Mouse (Mus musculus) kidney, postnatal 36 days (tissue): ENCODE results near the gene Slc34a3.
A peak's percentile ranks its signal among the peaks of the same experiment; 100 is the strongest.

Experiments
- DNase-seq, 2 experiments: peaks; one replicate each; pipeline ENCODE4 v3.0.0; 2021 to 2022; ENCODE audit warnings: mixed read lengths in 2 of 2

Slc34a3 gene

GRCm38 (mm10) chr2:25246183-25247072, 12.3 kb upstream of the Slc34a3 start, which contains the start of gene AL732309.1:
Gene AL732309.1, minus strand, starts transcription at chr2:25246863.
- peak; percentile 56 to 65 for DNase-seq

DNA sequence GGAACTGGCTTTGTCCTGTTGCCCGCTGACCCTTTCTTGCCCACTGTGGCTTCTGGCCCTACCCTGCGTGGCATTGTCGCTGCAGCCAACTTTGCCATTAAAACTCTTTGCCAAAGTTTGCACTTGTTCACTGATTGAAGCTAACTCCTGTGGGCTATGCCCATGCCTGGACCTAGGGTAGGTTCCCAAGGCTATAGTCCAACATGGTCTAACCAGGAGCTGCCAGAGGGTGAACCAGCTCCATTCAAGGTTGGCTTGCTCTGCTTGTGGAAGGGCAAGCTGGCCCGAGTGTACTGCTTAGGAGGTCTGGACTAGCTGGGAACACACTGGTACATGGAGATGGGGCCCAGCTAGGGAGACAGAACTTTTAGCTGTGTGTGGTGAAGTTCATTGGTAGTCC, 10.0 kb upstream of the Slc34a3 start:
- peak; percentile 44 to 48 for DNase-seq

DNA sequence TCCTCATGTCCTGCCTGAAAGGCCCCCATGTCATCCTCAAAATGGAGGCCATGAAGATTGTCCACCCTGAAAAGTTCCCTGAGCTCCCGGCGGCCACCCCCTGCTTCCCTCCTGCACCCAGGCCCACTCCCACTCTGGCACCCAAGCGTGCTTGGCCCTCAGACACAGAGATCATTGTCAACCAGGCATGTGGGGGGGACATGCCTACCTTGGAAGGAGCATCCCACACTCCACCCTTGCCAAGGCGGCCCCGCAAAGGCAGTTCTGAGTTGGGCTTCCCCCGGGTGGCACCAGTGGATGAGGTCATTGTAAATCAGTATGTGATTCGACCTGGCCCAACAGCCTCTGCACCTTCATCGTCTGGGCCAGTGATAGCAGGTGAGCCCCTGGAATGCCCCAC, 9.2 kb upstream of the Slc34a3 start:
- no peak for DNase-seq

- DNase-seq: peak in 1 of 2 experiments; percentile 50
Observed at GRCm38 (mm10) chr2:25242101-25242506, 7.9 kb upstream of the Slc34a3 start, which contains the start of the genes Rnf208 and Cysrt1. Gene Rnf208, plus strand, starts transcription at chr2:25242255. Gene Cysrt1, minus strand, starts transcription at chr2:25242452.

GRCm38 (mm10) chr2:25241438-25241775, 7.2 kb upstream of the Slc34a3 start:
- DNase-seq: no peak

GRCm38 (mm10) chr2:25240723-25241437, 6.7 kb upstream of the Slc34a3 start:
- peak; percentile 91 for DNase-seq

DNA sequence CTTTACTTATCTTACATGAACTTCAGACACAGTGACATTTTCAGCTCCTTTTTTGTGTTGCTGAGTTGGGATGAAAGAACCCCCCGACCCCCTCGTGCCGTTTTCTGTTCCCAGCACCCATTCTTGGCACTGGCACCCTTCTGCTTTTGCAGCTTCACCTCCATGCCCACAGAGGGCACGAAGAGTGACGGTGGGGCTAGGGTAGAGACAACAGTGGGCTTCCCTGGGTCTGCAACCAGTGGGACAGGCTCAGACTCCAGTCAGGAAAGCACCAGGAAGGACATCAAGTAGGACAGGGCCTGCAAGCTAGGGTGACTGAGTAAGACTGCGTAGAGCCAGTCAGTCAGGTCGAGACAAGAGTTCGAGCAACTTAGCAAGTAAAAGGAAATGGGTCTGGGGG, 6.1 kb upstream of the Slc34a3 start:
- DNase-seq: no peak

GRCm38 (mm10) chr2:25239766-25240165, 5.6 kb upstream of the Slc34a3 start:
- DNase-seq: no peak

DNA sequence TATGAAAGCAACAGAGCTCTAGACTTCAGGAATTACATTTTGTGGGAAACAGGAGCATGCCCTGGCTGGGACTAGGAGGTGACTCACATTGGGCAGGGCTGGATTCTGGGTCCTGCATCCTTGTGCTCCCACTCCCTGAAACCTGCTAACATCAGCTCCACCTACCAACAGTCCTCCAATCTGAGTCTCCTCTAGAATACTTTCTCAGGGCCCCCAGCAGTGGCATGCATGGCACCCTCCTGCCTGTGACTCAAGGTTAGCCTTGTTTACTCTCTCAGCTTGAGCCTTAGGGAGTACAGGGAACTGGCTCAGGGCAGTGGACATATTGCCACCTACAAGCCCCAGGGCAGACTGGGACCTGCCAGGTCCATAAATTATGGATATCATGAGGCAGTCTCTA, 3.9 kb upstream of the Slc34a3 start:
- DNase-seq: no peak

- DNase-seq: peak; percentile 71 to 78
Observed at GRCm38 (mm10) chr2:25237522-25237921, 3.4 kb upstream of the Slc34a3 start.

- DNase-seq: no peak
Observed at GRCm38 (mm10) chr2:25236614-25237013, 2.5 kb upstream of the Slc34a3 start, which contains the start of gene Rnf224. Gene Rnf224, minus strand, starts transcription at chr2:25236787.

GRCm38 (mm10) chr2:25234551-25235220, 522 bp upstream of the Slc34a3 start:
- DNase-seq: peak; percentile 61 to 82

GRCm38 (mm10) chr2:25233421-25233820, 743 bp downstream of the Slc34a3 start:
- no peak for DNase-seq

DNA sequence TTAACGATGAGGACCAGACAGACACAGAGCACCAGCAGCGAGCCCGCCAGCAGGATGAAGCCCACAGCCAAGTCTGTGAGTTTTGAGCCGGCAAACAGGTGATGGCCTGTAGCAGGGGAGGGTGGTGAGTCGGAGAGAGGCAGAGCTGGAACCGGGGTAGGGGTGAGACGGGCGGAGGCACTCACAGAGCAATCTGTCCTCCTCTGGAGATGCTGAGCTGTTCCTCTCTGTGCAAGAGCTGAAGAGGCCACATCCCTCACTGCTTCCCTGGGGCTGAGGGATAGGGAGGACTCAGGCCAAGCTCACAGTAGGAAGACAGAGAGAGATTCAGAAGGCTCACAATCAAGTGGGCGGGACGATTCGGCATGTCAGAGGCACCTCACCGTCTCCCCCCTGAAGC, 3.1 kb downstream of the Slc34a3 start:
- no peak for DNase-seq

GRCm38 (mm10) chr2:25230581-25230980, 3.6 kb downstream of the Slc34a3 start:
- no peak for DNase-seq

GRCm38 (mm10) chr2:25229582-25229981, 4.6 kb downstream of the Slc34a3 start:
- DNase-seq: no peak

GRCm38 (mm10) chr2:25228995-25229530, 5.1 kb downstream of the Slc34a3 start:
- no peak for DNase-seq

DNA sequence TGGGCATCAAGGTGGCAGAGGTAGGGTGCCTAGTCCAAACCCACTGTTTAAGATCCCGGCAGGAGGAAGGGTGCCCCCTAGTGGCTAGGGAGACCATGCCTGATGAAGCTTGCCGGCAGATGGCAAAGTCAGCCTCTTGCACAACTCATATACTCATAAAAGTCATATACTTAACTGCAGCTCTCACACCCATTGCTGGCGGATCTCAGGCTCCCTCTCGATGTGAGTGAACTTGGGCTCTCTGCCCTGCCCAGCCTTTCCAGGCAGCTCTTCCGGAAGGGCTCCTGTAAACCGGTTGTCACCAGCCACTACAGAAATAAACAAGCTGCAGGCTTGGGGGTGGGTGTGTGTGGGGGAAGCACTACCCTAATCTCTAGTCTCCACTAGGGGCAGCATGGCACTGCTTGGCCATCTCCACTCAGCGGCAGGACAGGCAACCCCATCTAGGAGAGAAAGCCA, 5.7 kb downstream of the Slc34a3 start:
- DNase-seq: peak; percentile 94 to 95

DNA sequence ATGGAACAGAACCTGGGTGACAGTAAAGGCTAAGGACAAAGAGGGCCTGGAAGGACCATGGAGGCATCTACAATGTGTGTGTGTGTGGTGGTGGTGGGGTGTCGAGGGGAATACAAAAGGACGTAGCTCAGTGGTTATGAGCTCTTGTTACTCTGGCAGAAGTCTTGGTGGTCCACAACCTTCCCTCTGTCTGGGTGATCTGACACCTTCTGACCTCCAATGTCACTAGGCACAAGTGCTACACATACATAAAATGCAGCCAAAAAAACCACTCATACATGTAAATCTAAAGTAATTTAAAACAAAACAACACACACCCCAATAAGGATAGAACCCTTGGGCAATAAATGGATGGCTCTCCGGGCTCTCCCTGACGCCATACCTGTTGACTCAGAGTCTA, 6.8 kb downstream of the Slc34a3 start:
- no peak for DNase-seq

- no peak for DNase-seq
Observed at GRCm38 (mm10) chr2:25226864-25227263, 7.3 kb downstream of the Slc34a3 start.

DNA sequence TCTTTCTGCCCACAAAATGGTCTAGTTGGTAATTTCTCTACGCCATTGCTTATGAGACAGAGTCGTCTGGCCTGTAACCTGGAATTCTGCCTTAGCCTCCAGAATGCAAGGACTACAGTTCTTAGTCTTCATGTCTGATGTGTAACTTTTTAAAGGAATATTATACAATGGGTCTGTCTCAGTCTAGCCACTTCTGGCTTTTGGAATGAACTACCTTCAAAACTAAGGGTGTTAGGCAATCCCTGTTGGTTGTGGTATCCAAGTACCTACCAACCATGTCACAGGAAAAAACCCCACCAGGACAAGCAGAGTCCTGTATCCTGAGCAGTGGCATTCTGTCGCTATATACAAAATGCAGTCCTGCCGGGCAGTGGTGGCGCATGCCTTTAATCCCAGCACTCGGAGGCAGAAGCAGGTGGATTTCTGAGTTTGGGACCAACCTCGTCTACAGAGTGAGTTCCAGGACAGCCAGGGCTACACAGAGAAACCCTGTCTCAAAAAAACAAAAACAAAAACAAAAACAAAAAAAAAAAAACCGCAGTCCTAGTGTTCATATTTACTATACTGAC, 8.3 kb downstream of the Slc34a3 start:
- DNase-seq: no peak
